Mouse (Mus musculus): ENCODE measurements around the gene Cd300a.

Cd300a gene

GRCm38 (mm10) chr11:114889991-114890518 is at the start of gene Cd300a:
TSS of gene Cd300a (plus strand) at chr11:114890041.
- no peak for DNase-seq (ENCODE audit: low spot score)

GRCm38 (mm10) chr11:114843818-114844463 is 45.9 kb upstream of the Cd300a start:
- DNase-seq (ENCODE audit: low spot score), result no peak

- no peak for DNase-seq (ENCODE audit: low spot score)
Measured at GRCm38 (mm10) chr11:114844464-114845220, 45.2 kb upstream of the Cd300a start.

GRCm38 (mm10) chr11:114846336-114846735 is 43.5 kb upstream of the Cd300a start:
- DNase-seq (ENCODE audit: low spot score), result no peak

- no peak for DNase-seq (ENCODE audit: low spot score)
Measured at GRCm38 (mm10) chr11:114847008-114847407, 42.8 kb upstream of the Cd300a start.

GRCm38 (mm10) chr11:114849572-114849971 is 40.3 kb upstream of the Cd300a start:
- DNase-seq (ENCODE audit: low spot score), result no peak

GRCm38 (mm10) chr11:114850066-114850451 is 39.8 kb upstream of the Cd300a start:
- DNase-seq (ENCODE audit: low spot score), result no peak

- no peak for DNase-seq (ENCODE audit: low spot score)
Measured at GRCm38 (mm10) chr11:114850452-114851268, 39.2 kb upstream of the Cd300a start, which contains the start of gene Gprc5c. TSS of gene Gprc5c (plus strand) at chr11:114851152.

GRCm38 (mm10) chr11:114851269-114851607 is 38.6 kb upstream of the Cd300a start:
- DNase-seq (ENCODE audit: low spot score), result no peak

GRCm38 (mm10) chr11:114851608-114852310 is 38.1 kb upstream of the Cd300a start:
- peak; percentile 29 for DNase-seq (ENCODE audit: low spot score)

- no peak for DNase-seq (ENCODE audit: low spot score)
Measured at GRCm38 (mm10) chr11:114852311-114853173, 37.3 kb upstream of the Cd300a start.

GRCm38 (mm10) chr11:114853174-114853838 is 36.5 kb upstream of the Cd300a start:
- DNase-seq (ENCODE audit: low spot score), result no peak

- DNase-seq (ENCODE audit: low spot score), result no peak
Measured at GRCm38 (mm10) chr11:114854581-114854980, 35.3 kb upstream of the Cd300a start.

GRCm38 (mm10) chr11:114856125-114856524 is 33.7 kb upstream of the Cd300a start:
- no peak for DNase-seq (ENCODE audit: low spot score)

- DNase-seq (ENCODE audit: low spot score), result no peak
Measured at GRCm38 (mm10) chr11:114858641-114859040, 31.2 kb upstream of the Cd300a start.

- DNase-seq (ENCODE audit: low spot score), result no peak
Measured at GRCm38 (mm10) chr11:114861057-114861456, 28.8 kb upstream of the Cd300a start.

GRCm38 (mm10) chr11:114862687-114863086 is 27.2 kb upstream of the Cd300a start:
- DNase-seq (ENCODE audit: low spot score), result no peak

- no peak for DNase-seq (ENCODE audit: low spot score)
Measured at GRCm38 (mm10) chr11:114863918-114864420, 25.9 kb upstream of the Cd300a start.

- no peak for DNase-seq (ENCODE audit: low spot score)
Measured at GRCm38 (mm10) chr11:114865999-114866398, 23.8 kb upstream of the Cd300a start.
